Mouse (Mus musculus) gastrocnemius, postnatal 36 days (tissue): ENCODE data around the gene Dhrs7b. TPM values are rescaled to one million over a fixed set of nuclear protein-coding genes. Genes with fewer than 3 reads are reported as not detected.
A peak's percentile ranks its signal among the peaks of the same experiment; 100 is the strongest.
"Not testable (repeated sequence)": the region's sequence is repeated elsewhere in the genome, so short reads cannot be mapped to it uniquely, and the experiment has no call there.

Experiments
- DNase-seq, 2 experiments: peaks; one replicate each; pipeline ENCODE4 v3.0.0; 2022
- intact Hi-C: fragments of 180-260 bp; cut with DNase I; formaldehyde crosslinking; loops from one replicate; pipeline ENCODE4 v1.15.1; 2025
- total RNA-seq, 2 experiments: library from RNA; stranded (reverse); gene quantifications; 2 replicates each; pipeline ENCODE4 v1.2.3; 2021

Dhrs7b gene
- total RNA-seq, 2 experiments from 2014 or later: 19.1 to 21.1 TPM

- intact Hi-C loops: no loop called here
- DNase-seq: no peak
Observed at GRCm38 (mm10) chr11:60837644-60838406, 7.4 kb downstream of the Dhrs7b start.

DNA sequence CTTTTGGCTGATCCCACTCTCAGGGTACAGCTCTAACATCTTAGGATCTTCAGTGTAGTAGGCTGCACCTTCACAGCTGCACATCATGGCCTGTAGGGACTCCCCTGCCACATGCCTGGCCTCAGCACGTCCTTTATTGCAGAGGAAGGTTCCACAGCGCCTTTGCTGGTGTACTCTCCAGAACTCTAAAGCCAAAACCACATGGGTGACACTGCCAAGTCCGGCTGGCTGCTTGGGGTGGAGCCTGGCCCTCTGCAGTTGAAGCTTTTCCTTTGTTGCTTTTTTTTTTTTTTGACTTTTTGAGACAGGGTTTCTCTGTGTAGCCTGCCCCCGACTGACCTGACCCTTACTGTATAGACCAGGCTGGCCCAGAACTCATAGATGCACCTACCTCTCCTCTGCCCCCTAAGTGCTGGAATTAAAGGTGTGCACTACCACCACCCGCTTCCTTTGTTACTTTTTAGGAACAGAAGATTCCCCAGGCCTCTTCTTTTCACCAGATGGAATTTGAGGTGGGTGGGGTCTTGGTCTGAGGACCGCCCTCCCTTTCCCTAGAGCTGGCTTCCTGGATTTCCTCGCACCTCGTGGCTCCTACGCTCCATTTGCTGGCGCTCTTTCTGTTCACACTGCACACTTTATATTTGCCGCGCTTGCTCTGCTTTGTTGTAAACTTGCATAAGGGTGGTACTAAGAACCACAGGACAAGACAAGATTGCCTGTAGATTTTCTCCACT, 11.2 kb downstream of the Dhrs7b start:
- DNase-seq: no peak
- intact Hi-C loops: no loop called here

DNA sequence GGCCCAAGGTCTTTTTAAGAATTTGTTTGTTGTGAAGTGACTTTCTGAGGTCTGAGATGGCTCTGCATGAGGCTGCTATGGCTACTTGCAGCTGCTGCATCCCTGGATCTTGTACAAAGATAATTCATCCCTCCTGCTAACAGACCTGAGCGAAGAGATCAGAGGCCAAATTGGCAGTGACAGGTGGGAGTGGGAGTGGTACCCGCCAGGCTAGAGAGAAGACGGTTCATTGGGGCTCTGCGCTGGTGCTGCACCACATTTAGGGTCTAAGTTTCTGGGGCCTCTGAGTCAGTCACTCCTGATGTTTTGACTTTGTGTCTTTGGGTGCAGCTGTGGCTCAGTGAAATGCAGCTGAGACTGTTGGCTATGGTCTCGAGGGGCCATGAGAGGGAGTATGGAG, 13.0 kb downstream of the Dhrs7b start:
- DNase-seq: no peak
- intact Hi-C loops: no loop called here

DNA sequence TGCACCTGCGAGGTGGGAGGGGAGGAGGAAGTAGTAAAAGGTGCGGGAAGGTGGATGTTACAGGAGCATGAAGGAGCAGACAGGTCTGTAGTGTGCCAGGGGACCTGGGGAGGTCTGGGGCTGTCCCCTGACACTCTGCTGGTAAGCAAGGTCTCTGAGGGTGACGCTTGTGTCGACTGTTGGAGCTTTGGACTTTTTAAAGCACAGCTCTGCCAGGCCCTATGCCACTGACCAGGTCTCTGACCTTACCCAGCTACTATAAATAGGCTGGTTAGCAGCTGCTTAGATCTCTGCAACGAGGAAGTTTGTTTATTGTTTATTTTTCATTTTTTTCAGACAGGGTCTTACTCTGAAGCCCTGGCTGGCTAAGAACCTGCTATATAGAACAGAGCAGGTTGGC, 15.0 kb downstream of the Dhrs7b start:
- intact Hi-C loops: no loop called here
- DNase-seq: no peak

DNA sequence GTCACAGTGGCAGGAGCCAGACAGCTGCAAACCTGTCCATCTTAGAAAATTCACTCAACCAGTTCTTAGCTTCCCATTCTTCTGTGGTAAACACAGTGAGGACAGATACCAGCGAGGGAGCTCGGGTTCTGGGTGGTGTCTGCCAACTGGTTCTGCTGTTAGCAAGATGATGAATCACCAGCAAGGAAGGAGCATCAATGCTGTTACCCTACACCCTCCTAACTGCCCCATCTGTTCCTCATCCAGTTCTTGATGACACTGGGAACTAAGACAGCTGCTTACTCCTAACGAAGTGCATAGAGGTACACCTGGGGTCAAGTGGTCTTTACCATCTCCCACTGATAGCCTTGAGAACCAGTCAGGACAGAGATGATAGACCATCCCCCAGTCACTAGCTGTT, 26.2 kb downstream of the Dhrs7b start:
- intact Hi-C loops: no loop called here
- no peak for DNase-seq

DNA sequence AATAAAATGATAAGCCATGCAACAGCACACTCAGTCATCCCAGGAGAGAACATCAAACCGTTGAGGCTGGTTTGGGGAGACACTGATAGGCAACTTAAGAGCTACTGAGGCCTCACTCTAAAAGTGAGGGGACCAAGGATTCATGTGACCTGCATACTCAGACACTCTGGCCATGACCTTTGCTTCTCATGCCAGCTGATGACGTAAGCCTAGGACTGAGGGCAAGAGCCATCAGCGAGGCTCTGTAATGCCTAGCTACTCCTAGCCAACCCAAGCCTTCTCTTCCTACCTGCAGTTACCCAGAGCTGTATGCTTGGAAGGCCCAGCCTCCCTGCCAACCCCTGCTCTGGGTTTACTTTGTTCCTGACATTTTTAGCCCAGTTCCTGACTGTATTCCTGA, 31.6 kb downstream of the Dhrs7b start:
- no peak for DNase-seq
- intact Hi-C loops: no loop called here

DNA sequence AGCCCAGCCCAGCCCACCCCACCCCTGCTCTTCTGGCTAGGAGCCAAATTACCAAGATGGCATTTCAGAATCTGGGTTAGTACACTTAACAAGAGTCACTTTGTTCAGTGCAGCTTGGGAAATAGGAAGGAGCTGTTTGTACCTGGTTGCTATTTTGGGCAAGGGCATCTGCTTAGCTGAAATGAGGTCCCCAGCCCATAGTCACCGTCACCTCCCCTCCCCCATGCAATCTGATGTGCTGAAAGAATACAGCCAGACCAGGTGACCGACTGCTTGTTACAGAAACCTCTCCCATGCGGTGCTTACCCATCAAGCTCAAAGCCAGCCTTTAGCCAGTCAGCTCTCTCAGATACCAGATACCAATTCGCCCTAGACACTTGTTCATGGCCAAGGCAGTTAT, 32.8 kb downstream of the Dhrs7b start:
- intact Hi-C loops: no loop called here
- DNase-seq: no peak

DNA sequence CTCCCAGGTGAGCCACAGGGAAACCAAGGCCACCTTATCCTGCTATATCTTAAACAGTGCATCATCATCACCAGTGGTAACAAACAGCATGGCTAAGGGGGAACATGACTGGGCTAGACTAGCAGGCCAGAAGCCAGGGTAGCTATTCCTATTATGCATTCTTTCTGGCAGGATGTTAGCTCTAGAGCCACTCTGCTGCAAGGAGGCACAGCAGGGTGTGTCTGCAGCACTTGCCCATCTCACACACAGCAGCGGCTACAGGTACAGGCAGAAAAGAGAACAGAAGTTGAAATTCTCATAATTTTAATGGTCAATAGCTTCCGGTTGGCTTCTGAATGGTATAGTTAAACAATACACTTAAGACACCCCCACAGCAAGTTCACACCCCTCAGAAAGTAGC, 33.7 kb downstream of the Dhrs7b start:
- intact Hi-C loops: no loop called here
- no peak for DNase-seq

- DNase-seq: no peak
- intact Hi-C loops: no loop called here
Observed at GRCm38 (mm10) chr11:60864916-60865315, 34.5 kb downstream of the Dhrs7b start.

DNA sequence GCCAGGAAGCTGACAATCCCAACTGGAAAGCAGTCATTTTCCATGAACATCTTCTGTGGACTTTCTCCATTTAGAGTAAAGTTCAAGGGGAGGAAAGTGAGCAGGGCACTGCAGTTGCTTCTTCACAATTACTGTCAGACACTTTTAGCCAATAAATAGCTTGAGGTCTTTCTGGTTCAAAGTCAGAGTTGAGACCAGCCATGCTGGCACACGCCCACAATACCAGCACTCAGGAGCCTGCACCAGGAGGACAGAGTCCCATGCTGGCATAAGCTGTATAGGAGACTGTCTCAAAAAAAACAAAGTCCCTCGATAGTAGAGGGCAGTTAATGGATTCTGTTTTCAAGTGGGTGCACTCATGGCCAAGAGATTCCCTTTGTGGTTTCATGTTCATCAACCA, 35.6 kb downstream of the Dhrs7b start:
- DNase-seq: no peak
- intact Hi-C loops: no loop called here

DNA sequence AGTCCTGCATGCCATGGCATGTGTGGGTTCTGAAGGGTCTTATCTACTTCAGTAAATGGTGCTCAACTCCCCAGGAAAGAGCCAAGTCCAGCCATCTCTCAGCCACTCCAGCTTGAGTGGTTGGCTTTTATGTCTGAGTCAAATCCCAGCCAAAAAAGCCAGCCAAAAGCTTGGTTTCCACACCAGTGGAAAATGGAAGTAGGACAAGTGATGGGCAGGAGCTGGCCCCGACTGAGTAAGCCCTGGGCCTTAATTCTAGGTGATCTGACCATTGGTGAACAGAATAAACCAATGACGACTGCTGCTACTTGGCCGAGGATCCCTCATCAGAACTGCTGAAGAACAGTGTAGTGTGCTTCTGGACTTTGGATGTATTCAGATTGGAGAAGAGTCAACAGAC, 37.0 kb downstream of the Dhrs7b start:
- no peak for DNase-seq

GRCm38 (mm10) chr11:60867904-60868303, 37.5 kb downstream of the Dhrs7b start:
- DNase-seq: no peak
- intact Hi-C loops: no loop called here

More for the DNA sequence above, 37.0 kb downstream of the Dhrs7b start:
- intact Hi-C loops: no loop called here

GRCm38 (mm10) chr11:60869471-60869870, 39.0 kb downstream of the Dhrs7b start:
- DNase-seq, intact Hi-C loops: not testable (repeated sequence)

DNA sequence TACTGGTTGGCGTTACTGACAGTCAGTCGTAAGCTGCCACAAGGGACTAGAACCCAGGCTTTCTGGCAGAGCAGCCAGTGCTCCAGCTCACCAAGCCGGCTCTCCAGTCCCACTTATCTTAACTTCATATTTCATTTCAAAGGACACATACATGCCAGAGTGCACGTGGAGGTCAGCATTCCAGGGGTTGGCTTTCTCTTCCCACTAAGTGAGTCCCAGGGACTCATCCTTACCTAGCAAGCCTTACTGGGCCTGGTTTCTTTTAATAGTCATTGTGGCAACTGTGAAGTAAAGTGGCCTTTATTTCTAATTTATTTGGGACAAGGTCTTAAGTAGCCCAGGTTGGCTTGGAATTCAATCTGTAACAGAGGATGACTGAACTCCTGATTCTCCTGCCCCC, 41.0 kb downstream of the Dhrs7b start:
- intact Hi-C loops: no loop called here
- no peak for DNase-seq

DNA sequence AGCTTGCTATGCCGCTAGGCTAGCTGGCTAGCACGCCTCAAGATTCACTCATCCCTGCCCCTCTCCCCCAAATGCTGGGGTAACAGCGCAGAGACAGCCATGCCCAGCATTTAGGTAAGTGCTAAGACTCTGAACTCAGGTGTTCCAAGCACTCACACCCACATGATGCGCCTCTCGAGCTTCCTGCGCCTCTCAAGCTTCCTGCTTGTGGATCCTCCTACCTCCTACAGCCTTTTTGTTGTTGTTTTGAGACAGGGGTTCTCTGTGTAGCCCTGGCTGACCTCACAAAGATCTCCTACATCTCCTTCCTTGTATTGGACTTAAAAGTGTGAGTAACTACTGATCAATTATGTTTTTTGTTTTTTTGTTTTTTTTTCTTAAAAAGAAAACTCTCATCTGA, 42.7 kb downstream of the Dhrs7b start:
- intact Hi-C loops: no loop called here
- no peak for DNase-seq

GRCm38 (mm10) chr11:60878056-60878612, 47.7 kb downstream of the Dhrs7b start:
- intact Hi-C loops: loop anchor here (2.0 to 5.0 kb wide), 2 partner anchors 47 to 176 kb away; partner anchors contain the start of gene Dhrs7b
- DNase-seq: peak in 1 of 2 experiments; percentile 30

GRCm38 (mm10) chr11:60878675-60879294, 48.4 kb downstream of the Dhrs7b start, which contains the start of gene Tmem11:
TSS of gene Tmem11 (minus strand) at chr11:60879272.
- DNase-seq: peak; percentile 87 to 90
- intact Hi-C loops: loop anchor here (2.0 to 5.0 kb wide), 2 partner anchors 48 to 176 kb away; partner anchors contain the start of gene Dhrs7b

- intact Hi-C loops: loop anchor here (2.0 to 5.0 kb wide), 2 partner anchors 49 to 177 kb away; partner anchors contain the start of gene Dhrs7b
- DNase-seq: no peak
Observed at GRCm38 (mm10) chr11:60879423-60879822, 49.0 kb downstream of the Dhrs7b start.

DNA sequence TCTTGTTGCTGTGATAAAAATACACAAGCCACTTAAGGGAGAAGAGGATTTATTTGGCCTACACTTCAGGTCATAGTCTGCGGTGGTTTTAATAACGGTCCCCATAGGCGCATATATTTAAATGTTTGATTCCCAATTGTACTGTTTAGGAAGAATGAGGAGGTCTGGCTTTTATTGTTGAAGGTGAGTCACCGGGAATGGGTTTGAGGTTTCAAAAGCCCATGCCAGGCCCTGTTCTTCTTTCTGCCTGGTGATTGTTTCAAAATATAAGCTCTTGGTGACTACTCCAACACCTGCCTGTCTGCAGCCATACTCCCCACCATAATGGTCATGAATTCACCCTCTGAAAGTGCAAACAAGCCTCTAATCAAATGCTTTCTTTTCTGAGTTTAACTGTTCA, 50.1 kb downstream of the Dhrs7b start:
- DNase-seq: no peak
- intact Hi-C loops: no loop called here

- intact Hi-C loops: no loop called here
- DNase-seq: no peak
Observed at GRCm38 (mm10) chr11:60882386-60882785, 52.0 kb downstream of the Dhrs7b start.

- DNase-seq, intact Hi-C loops: not testable (repeated sequence)
Observed at GRCm38 (mm10) chr11:60886986-60887385, 56.6 kb downstream of the Dhrs7b start.
